Mouse (Mus musculus): ENCODE measurements around the gene Lrrc8d.

DNA sequence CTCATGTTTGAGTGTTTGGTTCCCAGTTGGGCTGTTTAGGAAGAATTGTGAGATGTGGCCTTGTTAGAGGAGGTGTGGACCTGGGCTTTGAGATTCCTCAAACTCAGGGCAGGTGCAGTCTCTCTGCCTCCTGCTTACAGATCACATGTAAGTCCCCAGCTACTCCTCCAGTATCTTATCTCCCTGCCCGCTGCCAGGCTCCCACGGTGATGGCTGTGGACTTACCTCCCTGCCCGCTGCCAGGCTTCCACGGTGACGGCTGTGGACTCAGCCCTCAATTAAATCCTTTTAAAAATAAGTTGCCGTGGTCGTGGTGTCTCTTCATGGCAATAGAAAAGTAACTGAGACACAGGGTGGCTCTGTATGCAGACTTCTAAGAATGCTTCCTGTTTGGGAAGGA is 173.1 kb downstream of the Lrrc8d start:
- no peak for TF ChIP-seq CTCF (conservative IDR thresholded peaks at IDR 0.05 in 1 of 2, IDR thresholded peaks at IDR 0.05 in 1 of 2; ENCODE audit: low read depth in 2 of 2, low read length in 2 of 2)
- TF ChIP-seq JUN (IDR thresholded peaks at IDR 0.05; ENCODE audit: insufficient read depth, low read depth, low read length): no peak

Data from CH12.LX (cell line).